Comparison of ENCODE assay signal across 9 mouse cellular contexts in the genomic region with DNA sequence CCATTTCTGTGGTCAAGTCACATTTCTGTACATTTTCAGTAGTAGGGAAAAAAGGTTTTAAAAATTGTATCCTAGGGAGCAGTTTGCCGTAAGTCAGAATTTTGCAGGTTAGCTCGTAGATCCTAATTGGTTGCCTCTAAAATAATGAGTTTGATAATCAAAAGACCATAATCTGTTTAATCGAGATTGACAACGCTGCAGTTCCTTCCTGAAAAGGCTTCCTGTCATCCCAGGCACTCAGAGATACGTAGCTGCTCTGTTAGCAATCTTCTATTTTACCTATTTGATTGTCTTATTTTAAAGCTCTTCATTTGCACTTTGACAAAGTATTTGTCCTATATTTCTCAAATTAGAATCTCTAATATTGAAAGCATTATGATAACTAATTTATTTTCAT.
DNase-seq lines count a peak whose midpoint lies in the region; ATAC-seq and TF ChIP-seq lines count a peak whose summit lies in the region.
"Had no signal": no experiment of that assay in that cellular context is flagged by ENCODE, and none has a peak within 500 bp of the region (broad histone marks: within the 10 kb centered on the region; RNA-seq: fewer than 3 reads in every experiment).

No protein-coding gene starts in this region.

- no peaks in the 10 kb centered on the region for H3K27me3 ChIP-seq in heart, embryonic 12.5 days (replicated peaks)
- H3K27me3 ChIP-seq in E14TG2a.4 (ENCODE audit: insufficient read depth, low read length), result no peaks in the 10 kb centered on the region
- no peaks in the 10 kb centered on the region for H3K27me3 ChIP-seq in forebrain, postnatal 0 days (ENCODE audit: insufficient read depth, low read length)
- H3K27me3 ChIP-seq in midbrain, embryonic 11.5 days (ENCODE audit: control insufficient read depth, insufficient read depth, low read length), result no peaks in the 10 kb centered on the region
- H3K27me3 ChIP-seq in kidney, adult 2 months (replicated peaks; ENCODE audit: control insufficient read depth, insufficient read depth, low read length), result no peaks in the 10 kb centered on the region

- no peaks in the 10 kb centered on the region for H3K9me3 ChIP-seq in heart, embryonic 12.5 days (replicated peaks)
- H3K9me3 ChIP-seq in E14TG2a.4 (ENCODE audit: low read length), result 0 out of 2 replicates have a peak, but pooled peaks cover under 1% of the 10 kb centered on the region
- H3K9me3 ChIP-seq in forebrain, postnatal 0 days (ENCODE audit: low read length), result no peaks in the 10 kb centered on the region
- H3K9me3 ChIP-seq in midbrain, embryonic 11.5 days (ENCODE audit: control insufficient read depth, low read length), result no peaks in the 10 kb centered on the region

- H3K9ac ChIP-seq in heart, embryonic 12.5 days, result no peak overlapping the region
- H3K9ac ChIP-seq in forebrain, postnatal 0 days, result no peak overlapping the region
- no peak overlapping the region; the same call in 1 of the 2 replicates for H3K9ac ChIP-seq in midbrain, embryonic 11.5 days (ENCODE audit: low read length)

- H3K4me1 ChIP-seq in heart, embryonic 12.5 days (replicated peaks), result peaks cover 4% of the 10 kb centered on the region; the same call in 1 of the 2 replicates
- peaks cover 59% of the 10 kb centered on the region for H3K4me1 ChIP-seq in E14TG2a.4 (replicated peaks; ENCODE audit: low read depth, low read length)
- H3K4me1 ChIP-seq in forebrain, postnatal 0 days (ENCODE audit: insufficient read depth), result no peaks in the 10 kb centered on the region; the same call in 1 of the 2 replicates
- H3K4me1 ChIP-seq in midbrain, embryonic 11.5 days (ENCODE audit: control insufficient read depth, insufficient read depth, low read length), result peaks cover 3% of the 10 kb centered on the region
- no peaks in the 10 kb centered on the region for H3K4me1 ChIP-seq in kidney, adult 2 months (ENCODE audit: control insufficient read depth, insufficient read depth, low read length)

- TF ChIP-seq CTCF in E14TG2a.4 (conservative IDR thresholded peaks at IDR 0.05; ENCODE audit: low read length), result no peak
- TF ChIP-seq CTCF in forebrain, postnatal 0 days (IDR thresholded peaks at IDR 0.05; ENCODE audit: low read depth), result no peak
- no peak for TF ChIP-seq CTCF in kidney, adult 2 months (conservative IDR thresholded peaks at IDR 0.05; ENCODE audit: insufficient read depth, insufficient read length, low read depth, low read length)

- H3K36me3 ChIP-seq in heart, embryonic 12.5 days, result no peaks in the 10 kb centered on the region
- no peaks in the 10 kb centered on the region for H3K36me3 ChIP-seq in E14TG2a.4 (ENCODE audit: insufficient read depth, low read length)
- H3K36me3 ChIP-seq in forebrain, postnatal 0 days (ENCODE audit: insufficient read depth), result no peaks in the 10 kb centered on the region
- H3K36me3 ChIP-seq in midbrain, embryonic 11.5 days (ENCODE audit: control insufficient read depth, insufficient read depth, low read length), result no peaks in the 10 kb centered on the region
- H3K36me3 ChIP-seq in kidney, adult 2 months (ENCODE audit: control insufficient read depth, insufficient read depth, low read length), result no peaks in the 10 kb centered on the region

- no peak for DNase-seq in heart, adult 18-20 months
- no peak for DNase-seq in forebrain, postnatal 0 days
- no peak for DNase-seq in midbrain, embryonic 11.5 days (ENCODE audit: low spot score, missing footprints)
- no peak for DNase-seq in embryo, embryonic 10 days (ENCODE audit: low spot score)
- no peak for DNase-seq in kidney, adult 2 months
- DNase-seq: adrenal gland, adult 8-10 months had no signal

- no peak overlapping the region for H3K27ac ChIP-seq in heart, embryonic 12.5 days (ENCODE audit: poor library complexity, severe bottlenecking)
- H3K27ac ChIP-seq in forebrain, postnatal 0 days (ENCODE audit: low read depth, low read length), result peak overlapping the region; percentile 98
- H3K27ac ChIP-seq in midbrain, embryonic 11.5 days (ENCODE audit: low read depth, low read length), result no peak overlapping the region
- H3K27ac ChIP-seq in kidney, adult 2 months (ENCODE audit: insufficient read depth, low read depth, low read length), result no peak overlapping the region

- WGBS in heart, embryonic 12.5 days, result 66% methylated on average over 5 of the region's 5 CpGs
- WGBS in forebrain, postnatal 0 days, result 26% methylated on average over 5 of the region's 5 CpGs
- WGBS in midbrain, embryonic 11.5 days, result 59% methylated on average over 5 of the region's 5 CpGs
- WGBS in kidney, adult 2 months, result 80% methylated on average over 5 of the region's 5 CpGs

- no peak for ATAC-seq in heart, embryonic 12.5 days (ENCODE audit: insufficient number of reproducible peaks, low FRiP score)
- no peak for ATAC-seq in forebrain, postnatal 0 days
- ATAC-seq in midbrain, embryonic 11.5 days (ENCODE audit: low FRiP score), result no peak
- no peak for ATAC-seq in megakaryocyte progenitor cell, adult 5-6 weeks (replicated peaks; ENCODE audit: poor library complexity)

- H3K4me2 ChIP-seq in heart, embryonic 12.5 days, result peak overlapping the region; percentile 80
- peak overlapping the region; percentile 91 for H3K4me2 ChIP-seq in forebrain, postnatal 0 days (ENCODE audit: low read depth)
- H3K4me2 ChIP-seq in midbrain, embryonic 11.5 days, result peak overlapping the region; percentile 74

- H3K4me3 ChIP-seq in heart, embryonic 12.5 days, result peak overlapping the region; percentile 65; the same call in 1 of the 2 replicates
- peak overlapping the region; percentile 86 for H3K4me3 ChIP-seq in E14TG2a.4 (replicated peaks; ENCODE audit: low read length)
- H3K4me3 ChIP-seq in forebrain, postnatal 0 days (ENCODE audit: low read depth, low read length), result peak overlapping the region; percentile 62; the same call in 1 of the 2 replicates
- peak overlapping the region; percentile 67 for H3K4me3 ChIP-seq in midbrain, embryonic 11.5 days (ENCODE audit: low read depth, low read length)
- no peak overlapping the region for H3K4me3 ChIP-seq in kidney, adult 2 months (ENCODE audit: insufficient read depth, low read depth, low read length)

- no peak for TF ChIP-seq POLR2A in kidney, adult 2 months (IDR thresholded peaks at IDR 0.05; ENCODE audit: low read depth, low read length)
